Mouse (Mus musculus): ENCODE measurements around the gene Jchain.

- TF ChIP-seq CTCF (IDR thresholded peaks at IDR 0.05; ENCODE audit: low read depth, low read length): peak; percentile 55
- TF ChIP-seq POLR2A (IDR thresholded peaks at IDR 0.05; ENCODE audit: borderline replicate concordance, low read depth, low read length): no peak
Observed at GRCm38 (mm10) chr5:88554086-88554886, 26.6 kb upstream of the Jchain start, which contains the start of gene Utp3.
